Mouse (Mus musculus) myocyte (in vitro differentiated cells): Measurements from ENCODE around the gene Hdac2.

Source experiments
- POLR2A ChIP-seq: IDR thresholded peaks from one replicate; pipeline ENCODE4 v1.6.1; 2011; ENCODE audit warnings: low read depth, mild to moderate bottlenecking, control low read depth, moderate library complexity; ENCODE audit not compliant: insufficient read length
- TCF12 ChIP-seq: IDR thresholded peaks from one replicate; pipeline ENCODE4 v1.6.1; 2011; ENCODE audit warnings: mild to moderate bottlenecking, control low read depth; ENCODE audit not compliant: poor library complexity, insufficient read depth, severe bottlenecking
- TCF3 ChIP-seq: IDR thresholded peaks from one replicate; pipeline ENCODE4 v1.6.1; 2011; ENCODE audit warnings: low read depth, control low read depth; ENCODE audit not compliant: insufficient read length

DNA sequence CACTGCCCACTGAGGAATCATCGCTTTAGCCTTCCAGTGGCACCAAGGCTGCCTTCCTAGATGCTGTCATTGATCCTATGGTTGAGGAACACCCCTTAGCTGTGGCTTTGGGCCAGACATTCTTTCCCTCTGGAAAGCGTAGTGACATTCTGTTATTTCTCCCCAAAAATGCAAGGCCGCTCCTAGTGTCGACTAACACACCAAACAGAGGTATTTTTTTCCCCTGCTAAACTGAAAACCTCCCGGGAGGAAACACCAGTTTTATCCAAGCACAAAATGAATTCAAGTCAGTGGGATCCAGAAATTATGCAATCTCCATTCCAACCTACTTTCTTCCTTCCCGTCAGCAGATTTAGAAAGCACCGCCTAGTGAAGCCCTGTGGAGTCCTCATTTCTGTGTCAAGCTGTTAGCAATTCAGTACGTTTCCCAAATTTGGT lies 73.3 kb downstream of the Hdac2 start:
- no peak for TF ChIP-seq TCF12
- no peak for TF ChIP-seq TCF3
- TF ChIP-seq POLR2A = no peak
